In the genomic region with DNA sequence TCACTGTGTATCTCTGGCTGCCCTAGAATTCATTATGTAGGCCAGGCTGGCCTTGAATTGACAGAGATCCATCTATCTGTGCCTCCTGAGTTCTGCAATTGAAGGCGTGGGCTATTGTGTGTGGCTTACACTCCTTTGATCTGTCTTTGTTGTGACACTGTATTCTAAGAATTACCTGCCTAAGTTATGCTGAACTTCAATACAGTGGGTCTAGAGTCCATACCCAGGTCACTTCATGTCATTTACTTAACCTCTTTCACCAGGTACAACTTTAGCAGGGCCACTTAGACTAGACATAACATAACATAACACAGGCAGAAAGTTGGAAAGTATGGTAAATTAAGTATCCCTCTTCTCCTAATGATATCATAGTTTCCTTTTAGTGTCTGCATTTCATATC, we compare ENCODE assay signal across 27 mouse cellular contexts.
"Had no signal": no experiment of that assay in that cellular context is flagged by ENCODE, and none has a peak within 500 bp of the region (broad histone marks: within the 10 kb centered on the region; RNA-seq: fewer than 3 reads in every experiment).

No protein-coding gene starts in this region.

- H3K4me2 ChIP-seq: embryonic facial prominence, embryonic 12.5 days; embryonic facial prominence, embryonic 13.5 days; embryonic facial prominence, embryonic 15.5 days; forebrain, embryonic 12.5 days; forebrain, embryonic 13.5 days; forebrain, embryonic 15.5 days had no signal

- H3K27ac ChIP-seq: embryonic facial prominence, embryonic 10.5 days; embryonic facial prominence, embryonic 12.5 days; embryonic facial prominence, embryonic 13.5 days; embryonic facial prominence, embryonic 15.5 days; forebrain, embryonic 10.5 days; forebrain, embryonic 12.5 days; forebrain, embryonic 13.5 days; forebrain, embryonic 15.5 days; gastrocnemius, adult 2 months had no signal

- DNase-seq: cerebellum, adult 18-20 months; cerebellum, adult 2 months; cerebellum, adult 8-10 months; cerebellum, adult 9-10 months; cerebellum, adult 9-11 months; cerebellum, postnatal 10 days; cerebellum, postnatal 14 days; cerebellum, postnatal 25 days; cerebellum, postnatal 36 days; embryo, embryonic 11 days; forebrain, postnatal 0 days; gastrocnemius, adult 2 months; gastrocnemius, postnatal 10 days; gastrocnemius, postnatal 14 days; gastrocnemius, postnatal 25 days; gastrocnemius, postnatal 36 days had no signal

- H3K9me3 ChIP-seq: embryonic facial prominence, embryonic 10.5 days; embryonic facial prominence, embryonic 12.5 days; embryonic facial prominence, embryonic 13.5 days; embryonic facial prominence, embryonic 15.5 days; forebrain, embryonic 10.5 days; forebrain, embryonic 12.5 days; forebrain, embryonic 13.5 days; forebrain, embryonic 15.5 days had no signal

- H3K4me3 ChIP-seq: embryonic facial prominence, embryonic 10.5 days; embryonic facial prominence, embryonic 12.5 days; embryonic facial prominence, embryonic 13.5 days; embryonic facial prominence, embryonic 15.5 days; erythroblast, embryonic 14.5 days; forebrain, embryonic 10.5 days; forebrain, embryonic 12.5 days; forebrain, embryonic 13.5 days; forebrain, embryonic 15.5 days; gastrocnemius, adult 2 months had no signal

- H3K4me1 ChIP-seq: embryonic facial prominence, embryonic 15.5 days had no signal

- H3K36me3 ChIP-seq: embryonic facial prominence, embryonic 12.5 days; embryonic facial prominence, embryonic 13.5 days; embryonic facial prominence, embryonic 15.5 days; forebrain, embryonic 15.5 days had no signal

- H3K27me3 ChIP-seq: embryonic facial prominence, embryonic 12.5 days; embryonic facial prominence, embryonic 13.5 days; embryonic facial prominence, embryonic 15.5 days; forebrain, embryonic 12.5 days; forebrain, embryonic 13.5 days; forebrain, embryonic 15.5 days had no signal

- H3K9ac ChIP-seq: embryonic facial prominence, embryonic 12.5 days; embryonic facial prominence, embryonic 13.5 days; embryonic facial prominence, embryonic 15.5 days; forebrain, embryonic 12.5 days; forebrain, embryonic 13.5 days; forebrain, embryonic 15.5 days; forebrain, postnatal 0 days had no signal

- ATAC-seq: forebrain, embryonic 13.5 days; forebrain, embryonic 14.5 days; forebrain, embryonic 15.5 days; forebrain, embryonic 16.5 days; forebrain, postnatal 0 days had no signal
